Mouse (Mus musculus): ENCODE data around the gene Sema4g.

The Sema4g gene

GRCm38 (mm10) chr19:44988831-44989566 is at the start of gene Sema4g:
Gene Sema4g, plus strand, starts transcription at chr19:44989101.
- DNase-seq (ENCODE audit: extremely low spot score, low read depth, low spot score), result no peak

- DNase-seq (ENCODE audit: extremely low spot score, low read depth, low spot score), result no peak
Measured at GRCm38 (mm10) chr19:44959633-44960032, 29.3 kb upstream of the Sema4g start.

DNA sequence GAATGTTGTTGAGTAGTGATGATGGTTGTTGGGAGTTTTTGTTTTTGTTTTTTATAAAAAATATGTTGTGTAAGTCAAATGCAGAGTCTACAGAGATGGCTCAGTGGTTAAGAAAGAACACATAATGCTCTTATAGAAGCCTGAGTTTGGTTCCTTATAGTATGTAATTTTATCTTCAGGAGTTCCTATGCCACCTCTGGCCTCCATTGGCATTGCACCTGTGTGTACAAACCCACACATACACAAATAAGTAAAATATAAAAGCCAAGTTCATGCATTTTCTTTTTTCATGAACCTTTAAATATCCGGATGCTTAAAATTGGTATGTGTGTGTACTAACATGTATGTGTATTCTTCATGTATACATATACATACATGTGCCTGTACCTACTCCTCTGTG is 22.9 kb upstream of the Sema4g start:
- no peak for DNase-seq (ENCODE audit: extremely low spot score, low read depth, low spot score)

DNA sequence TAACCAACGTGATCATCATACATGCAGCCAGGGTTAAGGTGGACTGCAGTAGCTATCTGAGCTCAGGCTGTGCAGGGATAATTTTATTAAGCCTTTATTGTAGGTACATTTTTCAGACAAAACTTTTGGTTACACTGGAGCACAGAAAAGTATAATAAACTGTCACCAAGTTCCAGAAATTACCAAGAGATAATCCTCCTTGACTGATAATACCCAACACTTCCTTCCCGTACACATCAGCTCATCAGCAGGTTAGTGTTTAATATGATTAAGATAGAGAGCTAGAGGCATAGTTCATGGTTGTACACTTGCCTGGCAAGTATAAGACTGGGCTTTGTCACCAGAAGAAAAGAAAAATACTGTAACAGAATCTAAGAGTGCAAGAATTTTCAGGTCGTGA is 20.6 kb upstream of the Sema4g start:
- no peak for DNase-seq (ENCODE audit: extremely low spot score, low read depth, low spot score)

DNA sequence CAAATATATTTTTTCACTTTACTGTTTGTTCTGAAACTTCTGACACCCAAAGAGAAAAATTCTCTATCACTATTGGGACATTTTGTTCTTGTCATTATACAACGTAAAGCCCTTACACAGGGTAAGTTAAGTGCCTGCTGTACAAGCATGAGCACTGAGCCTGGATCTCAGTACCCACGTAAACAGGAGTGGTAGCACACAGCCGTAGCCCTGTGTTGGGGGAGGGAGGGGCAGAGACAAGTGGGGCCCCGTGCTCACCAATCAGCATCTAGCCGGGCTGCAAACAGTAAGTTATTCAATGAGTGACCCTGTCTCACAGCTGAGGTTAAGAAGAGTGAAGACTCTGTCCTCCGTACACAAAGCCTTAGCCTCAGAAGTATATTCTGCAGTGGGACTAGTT is 12.3 kb upstream of the Sema4g start:
- no peak for DNase-seq (ENCODE audit: extremely low spot score, low read depth, low spot score)

GRCm38 (mm10) chr19:44977148-44977547 is 11.8 kb upstream of the Sema4g start:
- DNase-seq (ENCODE audit: extremely low spot score, low read depth, low spot score), result no peak

DNA sequence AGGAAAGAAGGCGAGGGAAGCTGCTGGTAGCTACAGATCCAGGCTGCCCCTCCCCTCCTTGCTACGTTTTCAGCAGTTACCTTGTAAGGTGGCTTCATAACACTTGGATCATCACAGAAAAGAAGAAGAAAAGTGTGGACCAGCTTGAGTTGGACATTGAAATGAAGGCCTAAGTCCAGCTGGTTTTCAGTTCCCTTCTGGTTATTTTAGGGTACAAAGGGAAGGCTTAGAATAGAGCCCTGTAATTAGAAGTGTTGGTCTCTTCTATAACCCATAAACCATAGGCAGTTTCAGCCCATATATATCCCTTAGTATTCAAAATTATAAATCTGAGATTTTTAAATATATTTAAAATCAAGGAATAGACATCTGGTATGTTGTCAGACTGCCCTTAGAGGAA is 8.1 kb upstream of the Sema4g start:
- no peak for DNase-seq (ENCODE audit: extremely low spot score, low read depth, low spot score)

DNA sequence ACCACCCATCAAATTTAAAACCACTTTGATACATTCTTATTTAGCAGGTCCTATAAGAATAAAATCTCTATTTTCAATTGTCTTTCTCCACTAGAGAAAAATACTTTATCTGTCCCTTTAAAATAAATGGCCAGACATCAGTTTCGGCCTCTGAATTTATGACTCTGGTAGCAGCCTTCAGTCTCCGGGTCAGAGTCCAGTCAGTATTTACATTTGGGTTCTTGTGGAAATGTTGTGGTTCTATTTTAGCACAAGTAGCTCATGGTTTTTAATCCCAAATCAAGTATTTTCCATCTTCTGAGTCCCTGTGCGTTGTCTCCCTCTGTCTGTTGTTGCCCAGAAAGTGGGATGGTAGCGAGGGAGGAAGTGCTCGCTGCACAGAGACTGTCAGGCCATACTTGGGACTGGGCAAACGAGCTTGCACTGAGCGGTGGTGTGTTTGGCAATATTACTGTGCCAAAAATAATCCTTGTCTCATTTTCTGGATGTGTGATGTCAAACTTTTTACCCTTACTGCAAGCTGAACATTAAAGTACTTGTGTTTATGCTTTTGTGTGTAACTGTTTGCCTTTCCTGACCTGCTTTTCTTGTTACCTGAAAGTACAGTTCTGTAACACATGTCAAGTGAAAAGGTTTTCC is 6.3 kb upstream of the Sema4g start:
- DNase-seq (ENCODE audit: extremely low spot score, low read depth, low spot score), result no peak

GRCm38 (mm10) chr19:44983366-44983765 is 5.5 kb upstream of the Sema4g start:
- DNase-seq (ENCODE audit: extremely low spot score, low read depth, low spot score), result no peak

DNA sequence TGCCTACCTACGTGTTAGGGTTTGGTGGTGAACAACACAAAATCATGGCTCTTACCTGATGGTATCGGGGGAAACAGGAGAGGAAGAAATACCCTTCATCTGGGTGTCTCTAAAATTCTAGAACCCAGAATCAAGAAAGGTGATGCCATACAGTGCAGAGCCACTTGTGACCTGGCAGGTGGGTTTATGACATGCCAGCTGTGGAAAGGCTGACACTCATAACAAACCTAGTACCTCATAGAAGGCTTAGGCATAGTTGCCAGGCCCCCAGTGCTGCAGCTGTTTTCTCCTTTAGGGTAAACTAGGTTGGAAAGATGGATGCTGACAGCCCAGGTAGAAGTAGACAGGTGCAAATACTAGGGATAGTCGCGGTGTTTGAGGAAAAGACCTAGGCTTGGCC is 4.5 kb upstream of the Sema4g start:
- no peak for DNase-seq (ENCODE audit: extremely low spot score, low read depth, low spot score)

- no peak for DNase-seq (ENCODE audit: extremely low spot score, low read depth, low spot score)
Measured at GRCm38 (mm10) chr19:44985159-44985988, 3.5 kb upstream of the Sema4g start.

GRCm38 (mm10) chr19:44987004-44987403 is 1.9 kb upstream of the Sema4g start:
- no peak for DNase-seq (ENCODE audit: extremely low spot score, low read depth, low spot score)

DNA sequence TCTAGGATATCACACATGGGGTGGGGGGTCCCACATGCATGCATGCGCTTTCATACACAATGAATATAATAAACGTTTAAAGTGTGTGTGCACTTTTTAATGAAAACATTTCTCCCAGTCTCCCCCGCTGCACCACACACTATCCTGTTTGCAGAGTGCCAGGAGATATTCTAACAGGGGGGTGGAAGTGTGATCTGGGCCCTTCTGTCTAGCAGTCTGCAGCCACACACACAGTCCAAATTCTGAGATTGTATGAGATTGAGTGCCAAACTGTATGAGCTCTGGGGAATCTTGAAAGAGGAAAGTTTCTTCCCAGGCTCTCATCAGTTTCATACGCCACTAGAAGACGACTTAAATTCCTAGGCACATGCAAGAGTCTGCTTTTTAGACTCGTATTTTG is 1.1 kb upstream of the Sema4g start:
- no peak for DNase-seq (ENCODE audit: extremely low spot score, low read depth, low spot score)

DNA sequence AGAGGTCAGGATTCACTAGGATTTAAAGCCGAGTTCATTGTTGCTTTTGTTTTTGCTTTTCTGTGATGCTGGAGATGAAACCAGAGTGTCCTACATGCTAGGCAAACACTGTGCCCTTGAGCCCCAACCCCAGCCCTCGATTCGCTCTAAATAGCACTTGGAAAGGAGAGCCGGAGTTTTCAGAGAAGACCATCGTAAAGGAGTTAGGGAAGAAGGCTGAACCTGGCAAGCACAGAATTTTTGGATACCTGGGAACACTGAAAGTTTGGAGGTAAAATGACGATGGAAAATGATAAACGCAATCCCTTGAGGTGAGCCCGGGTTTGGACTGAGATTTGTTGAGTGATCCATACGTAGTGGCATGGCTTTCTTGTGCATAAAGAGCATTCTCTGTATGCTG is 580 bp upstream of the Sema4g start:
- no peak for DNase-seq (ENCODE audit: extremely low spot score, low read depth, low spot score)

- no peak for DNase-seq (ENCODE audit: extremely low spot score, low read depth, low spot score)
Measured at GRCm38 (mm10) chr19:44989567-44990495, 930 bp downstream of the Sema4g start.

DNA sequence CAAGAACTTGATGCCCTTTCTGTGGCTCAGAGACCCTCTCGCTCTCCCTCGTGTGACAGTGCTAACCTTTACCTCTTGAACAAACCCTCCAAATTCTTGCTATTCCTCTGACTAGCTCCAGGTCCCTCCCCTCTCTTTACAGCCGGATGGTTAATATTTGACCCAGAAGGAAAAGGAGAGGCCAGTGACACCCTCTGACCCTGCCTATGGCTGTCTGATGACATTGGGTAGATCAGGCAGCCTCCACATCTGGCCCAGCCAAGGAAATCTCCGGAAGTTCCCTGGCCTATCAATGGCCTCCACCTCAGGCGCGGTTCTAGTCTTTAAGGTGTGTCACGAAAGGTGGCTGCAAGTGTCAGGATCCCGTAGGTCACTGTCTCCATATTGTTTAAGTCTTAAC is 2.1 kb downstream of the Sema4g start:
- no peak for DNase-seq (ENCODE audit: extremely low spot score, low read depth, low spot score)

DNA sequence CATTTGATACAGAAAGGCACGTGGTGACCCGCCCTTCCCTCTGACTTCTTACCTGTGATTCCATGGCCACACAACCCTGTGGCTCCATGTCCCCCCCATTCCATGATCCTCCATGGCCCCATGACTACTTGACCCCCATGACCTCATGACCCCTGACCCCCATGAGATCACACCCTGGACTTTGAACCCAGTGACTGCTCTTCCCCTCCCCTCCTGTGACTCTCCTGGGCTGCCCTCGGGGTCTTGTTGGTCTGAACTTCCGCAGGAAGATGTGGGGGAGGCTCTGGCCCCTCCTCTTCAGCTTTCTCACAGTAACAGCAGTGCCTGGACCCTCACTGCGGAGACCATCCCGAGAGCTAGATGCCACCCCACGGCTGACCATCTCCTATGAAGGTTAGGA is 3.3 kb downstream of the Sema4g start:
- DNase-seq (ENCODE audit: extremely low spot score, low read depth, low spot score), result no peak

- no peak for DNase-seq (ENCODE audit: extremely low spot score, low read depth, low spot score)
Measured at GRCm38 (mm10) chr19:44992712-44993111, 3.8 kb downstream of the Sema4g start.

GRCm38 (mm10) chr19:44997786-44998185 is 8.9 kb downstream of the Sema4g start:
- DNase-seq (ENCODE audit: extremely low spot score, low read depth, low spot score), result no peak

DNA sequence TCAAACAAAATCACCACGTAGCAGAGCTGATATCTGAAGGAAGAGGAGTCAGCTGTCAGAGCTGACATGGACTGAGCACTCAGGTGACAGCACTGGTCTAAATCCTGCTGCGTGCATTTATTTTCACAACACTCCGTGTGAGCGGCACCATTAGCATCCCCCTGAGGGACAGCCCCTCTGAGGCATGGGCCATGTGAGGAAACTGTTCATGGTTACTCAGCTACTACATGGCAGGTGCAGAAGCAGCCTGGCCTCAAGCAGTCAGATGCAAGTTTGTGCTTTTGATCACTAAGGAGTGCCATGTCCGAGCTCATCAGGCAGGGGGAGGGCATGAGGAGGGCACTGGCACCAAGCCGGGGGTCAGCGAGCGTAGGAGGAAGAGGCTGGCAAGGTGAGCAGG is 10.7 kb downstream of the Sema4g start:
- no peak for DNase-seq (ENCODE audit: extremely low spot score, low read depth, low spot score)

DNA sequence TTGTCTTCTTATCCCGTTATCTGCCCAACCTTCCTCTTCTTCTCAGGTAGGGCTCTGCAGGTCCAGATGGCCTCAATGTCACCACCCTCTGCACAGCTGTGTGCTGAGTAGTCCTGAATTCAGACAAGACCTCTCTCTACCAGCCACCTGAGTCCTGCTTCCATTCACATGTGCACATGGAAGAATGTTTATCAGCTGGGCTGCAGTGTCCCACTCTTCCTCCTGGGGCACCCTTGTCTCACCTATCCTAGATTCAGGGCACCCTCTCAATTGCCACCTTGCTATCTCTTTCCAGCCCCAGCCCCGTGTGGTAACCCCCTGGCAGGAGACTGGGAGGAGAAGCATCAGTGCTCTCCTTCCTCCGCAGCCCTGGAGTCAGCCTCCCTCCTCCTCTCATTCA is 13.4 kb downstream of the Sema4g start:
- DNase-seq (ENCODE audit: extremely low spot score, low read depth, low spot score), result no peak
